Mouse (Mus musculus) G1E-ER4 (cell line): ENCODE results near the gene Me1. TPM values are rescaled to one million over a fixed set of nuclear protein-coding genes. Genes with fewer than 3 reads are reported as not detected.

ENCODE experiments used
- GATA1 ChIP-seq: IDR thresholded peaks from one replicate; pipeline ENCODE4 v1.8.0; 2012; ENCODE audit warnings: low read length, inconsistent platforms
- polyA plus RNA-seq: library from polyadenylated mRNA; stranded (reverse); fragments of >175 nt; gene quantifications from 2 replicates; pipeline ENCODE4 v1.2.3, GENCODE M21; 2012

Me1 gene
- polyA plus RNA-seq, 1 experiment, result 22.6 TPM

DNA sequence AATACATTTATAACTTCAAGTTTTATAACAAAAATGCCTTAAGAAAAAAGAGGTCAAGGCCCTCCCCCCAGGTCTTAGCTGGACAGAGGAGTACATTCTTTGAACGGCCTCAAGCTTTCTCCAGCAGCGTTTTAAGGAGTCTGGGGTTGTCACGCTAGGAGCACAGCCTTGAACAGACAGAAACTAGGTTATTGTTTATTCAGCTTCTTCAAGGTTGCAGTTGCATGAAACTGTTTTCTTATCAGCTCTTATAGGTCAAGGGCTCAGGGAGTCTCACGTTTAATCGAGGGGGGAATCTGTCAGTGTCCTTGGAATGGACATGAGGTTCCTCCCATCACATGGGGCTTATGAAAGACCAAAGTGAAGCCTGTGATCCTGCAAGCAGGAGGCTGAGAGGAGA, 21.4 kb upstream of the Me1 start:
- TF ChIP-seq GATA1, result no peak

- TF ChIP-seq GATA1, result no peak
Measured at GRCm38 (mm10) chr9:86716540-86716939, 20.8 kb upstream of the Me1 start.

DNA sequence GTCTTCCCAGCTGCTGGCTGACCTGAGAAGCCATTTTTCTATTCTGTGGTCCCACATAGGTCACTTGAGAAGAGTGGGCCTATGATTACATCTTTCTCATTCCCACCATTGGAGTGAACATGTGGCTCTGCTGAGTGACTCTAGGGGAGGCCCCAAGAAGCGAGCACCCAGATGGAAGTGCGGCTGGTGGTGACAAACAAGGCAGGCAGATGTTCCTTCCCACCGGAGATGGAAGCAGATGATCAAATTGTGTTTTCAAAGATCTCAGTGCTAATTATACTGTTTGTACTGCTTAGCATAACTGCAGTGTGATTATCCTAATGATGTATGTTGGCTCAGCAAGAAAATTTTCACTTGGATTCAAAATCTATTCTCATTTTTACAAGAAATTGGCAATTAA, 18.3 kb upstream of the Me1 start:
- TF ChIP-seq GATA1, result no peak

GRCm38 (mm10) chr9:86712648-86713047, 16.9 kb upstream of the Me1 start:
- no peak for TF ChIP-seq GATA1

GRCm38 (mm10) chr9:86710091-86710634, 14.4 kb upstream of the Me1 start:
- TF ChIP-seq GATA1, result no peak

GRCm38 (mm10) chr9:86708921-86709320, 13.2 kb upstream of the Me1 start:
- no peak for TF ChIP-seq GATA1

GRCm38 (mm10) chr9:86707431-86707830, 11.7 kb upstream of the Me1 start:
- no peak for TF ChIP-seq GATA1

GRCm38 (mm10) chr9:86701844-86702243, 6.1 kb upstream of the Me1 start:
- TF ChIP-seq GATA1, result no peak

DNA sequence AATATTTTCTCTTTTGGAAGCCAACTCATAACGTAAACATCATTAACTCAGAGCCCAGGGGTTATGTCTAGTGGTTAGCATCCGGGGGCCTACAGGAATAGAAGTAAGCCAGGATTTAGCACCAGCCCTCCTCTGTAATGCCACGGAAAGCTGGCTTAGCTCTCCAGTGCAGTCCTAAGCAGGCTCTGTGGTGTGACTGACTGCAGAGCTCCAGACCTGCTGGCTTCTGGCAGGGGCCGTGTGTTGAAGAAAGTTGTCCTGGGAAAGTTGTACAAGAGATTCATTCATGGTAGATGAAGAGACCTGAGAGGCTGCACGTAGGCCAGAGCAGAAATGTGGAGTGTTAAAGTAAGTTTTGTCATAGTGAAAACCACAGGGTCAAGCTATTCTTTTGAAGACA, 5.5 kb upstream of the Me1 start:
- no peak for TF ChIP-seq GATA1

DNA sequence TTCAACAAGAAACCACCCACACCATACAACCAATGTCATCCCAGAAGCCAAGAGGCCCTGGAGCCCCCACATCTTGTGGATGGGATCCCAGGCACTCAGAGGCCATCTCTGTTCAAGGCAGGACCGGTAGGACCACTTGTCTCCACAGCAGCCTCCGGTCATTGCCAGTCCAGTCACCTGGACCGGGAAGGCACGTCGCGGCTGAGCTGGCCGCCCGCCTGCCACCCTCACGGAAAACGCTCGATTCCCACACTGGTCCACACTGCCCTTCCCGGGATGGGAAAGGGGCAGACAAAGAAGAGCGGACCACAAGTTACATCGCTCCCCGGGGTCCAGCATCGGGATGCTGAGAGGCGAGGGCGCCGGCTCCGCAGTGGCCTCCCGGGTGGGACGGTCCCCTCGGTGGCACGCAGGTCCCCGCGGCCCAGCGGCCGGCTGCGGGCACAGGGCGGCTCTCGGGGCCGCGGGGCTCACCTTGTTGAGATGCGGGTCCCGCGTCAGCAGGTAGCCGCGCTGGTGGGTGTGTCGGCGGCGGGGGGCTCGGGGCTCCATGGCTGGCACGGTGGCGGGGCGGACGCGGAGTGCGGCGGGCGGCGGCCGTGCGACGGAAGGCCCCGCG, 445 bp downstream of the Me1 start:
- no peak for TF ChIP-seq GATA1

DNA sequence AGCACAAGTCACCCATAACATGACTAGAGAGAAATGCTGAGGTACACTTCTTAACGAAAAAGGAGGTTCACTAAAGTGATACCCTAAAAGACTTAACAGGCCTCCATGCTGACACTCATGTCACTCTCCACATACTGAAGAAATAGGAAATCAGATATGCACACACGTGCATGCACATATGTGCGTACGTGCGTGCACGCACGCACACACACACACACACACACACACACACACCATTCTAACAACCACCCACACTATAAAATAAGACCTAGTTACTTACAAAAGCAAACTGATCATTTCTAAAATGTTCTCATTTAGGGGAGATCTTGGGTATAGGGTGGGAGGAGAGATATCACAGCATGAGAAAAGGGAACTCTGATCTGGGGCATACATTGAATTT, 1.1 kb downstream of the Me1 start:
- TF ChIP-seq GATA1, result no peak

DNA sequence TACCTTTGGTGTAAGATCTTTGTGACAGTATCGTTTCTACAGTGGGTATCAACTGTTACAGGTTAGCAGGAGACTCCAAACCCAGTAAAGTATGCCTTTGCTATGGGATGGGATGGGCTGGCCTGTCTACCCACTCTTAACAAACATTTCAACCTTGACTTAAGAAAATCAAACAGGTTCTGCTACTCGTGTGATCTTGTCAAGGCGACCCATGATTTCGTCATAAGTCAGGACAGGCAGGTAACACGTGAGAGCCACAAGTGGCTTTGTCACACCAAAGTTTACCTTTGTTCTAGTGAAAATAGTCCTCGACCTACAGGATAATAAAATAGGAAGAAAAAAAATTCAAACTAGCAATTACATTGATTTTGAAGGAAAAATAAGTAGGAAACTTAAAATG, 1.8 kb downstream of the Me1 start:
- no peak for TF ChIP-seq GATA1

GRCm38 (mm10) chr9:86692676-86693075, 3.1 kb downstream of the Me1 start:
- TF ChIP-seq GATA1, result no peak

DNA sequence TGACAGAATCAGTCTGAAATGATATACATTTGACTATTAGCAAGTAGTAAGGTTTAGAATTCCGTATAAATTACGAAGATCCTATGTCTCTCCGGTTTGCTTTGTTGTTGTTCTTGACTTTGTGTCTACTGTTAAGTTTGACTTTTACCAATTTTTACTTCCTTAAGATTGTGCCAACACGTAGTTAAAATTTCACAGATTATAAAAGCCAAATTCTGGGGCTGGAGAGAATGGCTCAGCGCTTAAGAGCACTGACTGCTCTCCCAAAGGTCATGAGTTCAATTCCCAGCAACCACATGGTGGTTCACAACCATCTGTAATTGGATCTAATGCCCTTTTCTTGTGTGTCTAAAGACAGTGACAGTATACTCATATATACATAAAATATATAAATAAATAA, 3.5 kb downstream of the Me1 start:
- no peak for TF ChIP-seq GATA1

DNA sequence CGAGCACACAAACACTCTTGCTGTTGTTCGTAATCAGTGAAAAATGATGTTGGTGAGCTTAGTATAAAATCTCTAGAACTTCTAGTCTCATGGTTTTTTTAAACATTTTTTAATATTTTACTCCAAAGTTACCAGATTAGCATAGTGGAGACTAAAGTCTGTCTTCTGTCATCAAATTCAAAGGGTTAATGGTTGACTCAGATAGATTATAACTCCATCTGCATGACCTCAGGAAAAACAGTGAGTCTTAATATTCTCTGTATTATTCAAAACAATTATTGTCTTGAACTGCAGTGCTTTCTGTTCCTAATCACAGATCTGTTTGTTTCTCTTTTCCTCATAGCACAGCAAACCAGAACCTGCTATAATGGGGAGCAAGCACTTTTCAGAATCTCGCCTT, 4.7 kb downstream of the Me1 start:
- TF ChIP-seq GATA1, result no peak

DNA sequence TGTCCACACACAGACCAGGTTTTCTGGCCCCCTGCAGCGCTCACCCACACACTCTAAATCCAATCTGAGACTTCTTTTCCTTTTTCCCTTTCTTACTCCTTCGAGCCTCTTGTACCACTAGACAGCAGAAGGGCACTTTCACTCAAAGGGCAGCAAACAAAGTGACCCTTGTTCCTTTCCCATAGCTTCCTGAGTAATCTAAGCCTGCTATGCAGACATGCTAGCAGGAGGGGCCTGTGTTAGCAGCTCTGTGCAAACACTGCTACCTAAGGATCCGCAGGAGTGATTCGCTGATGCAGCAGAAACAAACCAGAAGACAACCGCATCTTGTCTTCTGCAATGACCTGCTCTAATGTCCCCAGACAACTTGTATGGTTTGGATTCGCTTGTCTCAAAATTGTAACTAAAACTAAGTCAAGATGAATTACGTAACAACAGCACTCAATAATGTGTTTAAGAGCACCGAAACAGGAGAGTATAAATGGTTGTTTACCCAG, 12.0 kb downstream of the Me1 start:
- no peak for TF ChIP-seq GATA1

DNA sequence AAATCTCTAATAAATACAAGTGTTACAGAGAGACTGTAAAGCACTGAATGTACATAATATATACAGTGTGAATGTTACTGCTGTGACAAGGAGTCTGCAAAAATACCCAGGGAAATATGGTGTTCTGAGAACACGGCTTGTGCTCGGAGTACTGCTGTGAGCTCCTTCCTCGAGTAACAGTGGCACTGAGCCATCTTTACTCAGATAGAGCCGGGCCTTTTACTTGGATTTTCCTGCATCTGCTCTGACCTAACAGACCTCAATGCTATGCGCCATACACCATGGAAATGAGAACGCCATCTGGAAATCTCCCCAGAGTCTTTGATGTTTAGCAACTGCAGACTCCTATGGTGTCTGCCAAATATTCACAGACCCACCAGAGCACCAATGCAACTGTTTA, 12.9 kb downstream of the Me1 start:
- TF ChIP-seq GATA1, result no peak

- TF ChIP-seq GATA1, result no peak
Measured at GRCm38 (mm10) chr9:86682278-86682677, 13.5 kb downstream of the Me1 start.
